Mouse (Mus musculus) hindbrain, postnatal 0 days (tissue): ENCODE results near the gene Hist2h2be. TPM values are rescaled to one million over a fixed set of nuclear protein-coding genes. Genes with fewer than 3 reads are reported as not detected.
A peak's percentile ranks its signal among the peaks of the same experiment; 100 is the strongest.
"Not testable (repeated sequence)": the region's sequence is repeated elsewhere in the genome, so short reads cannot be mapped to it uniquely, and the experiment has no call there.

Source experiments
- ATAC-seq: fragments of 200-750 bp; cut with Nextera tagmentation; 2 replicates; pipeline ENCODE4 v1.8.0; 2017; ENCODE audit warnings: mild to moderate bottlenecking, moderate TSS enrichment, moderate library complexity
- DNase-seq: peaks from one replicate; pipeline ENCODE4 v3.0.0-alpha.2; 2015; ENCODE audit warnings: low spot score
- H3K27ac ChIP-seq: fragments of 300-500 bp; sonication (generic); 2 replicates; pipeline ENCODE4 v1.5.1; 2014; ENCODE audit warnings: mild to moderate bottlenecking
- H3K27me3 ChIP-seq: fragments of 300-500 bp; sonication (generic); 2 replicates; pipeline ENCODE4 v1.6.1; 2014; ENCODE audit warnings: low read length, mixed read lengths; ENCODE audit not compliant: insufficient read depth
- H3K36me3 ChIP-seq: fragments of 300-500 bp; sonication (generic); 2 replicates; pipeline ENCODE4 v1.6.1; 2014; ENCODE audit warnings: low read length, mixed read lengths; ENCODE audit not compliant: insufficient read depth
- H3K4me1 ChIP-seq: fragments of 300-500 bp; sonication (generic); 2 replicates; pipeline ENCODE4 v1.6.1; 2014; ENCODE audit warnings: antibody characterized with exemption, low read length, mixed read lengths; ENCODE audit not compliant: insufficient read depth
- H3K4me2 ChIP-seq: fragments of 300-500 bp; sonication (generic); 2 replicates; pipeline ENCODE4 v1.6.1; 2014; ENCODE audit warnings: low read depth, mild to moderate bottlenecking, low read length, moderate library complexity, mixed read lengths
- H3K4me3 ChIP-seq: fragments of 300-500 bp; sonication (generic); 2 replicates; pipeline ENCODE4 v1.5.1; 2014; ENCODE audit warnings: low read length
- H3K9ac ChIP-seq: fragments of 300-500 bp; sonication (generic); replicated peaks from 2 replicates; pipeline ENCODE4 v1.6.1; 2014; ENCODE audit warnings: mild to moderate bottlenecking, low read length, moderate library complexity, mixed read lengths
- H3K9me3 ChIP-seq: fragments of 300-500 bp; sonication (generic); 2 replicates; pipeline ENCODE4 v1.6.1; 2016; ENCODE audit warnings: low read length, mixed read lengths
- CTCF ChIP-seq: IDR thresholded peaks from 2 replicates; pipeline ENCODE4 v1.5.1; 2016; ENCODE audit warnings: antibody characterized with exemption, control low read depth, low read depth
- WGBS: fragments of 180-500 bp; shearing (Covaris S2); extraction: QIAGEN DNeasy Blood & Tissue Kit; methylation state at CpG from one replicate; pipeline ENCODE4 v1.1.7; 2014; 5-methylcytosine and 5-hydroxymethylcytosine counted together
- polyA plus RNA-seq: library from polyadenylated mRNA; unstranded; fragments of >200 nt; fragmentation: Nextera tagmentation; extraction: Ambion mirVana; gene quantifications from 2 replicates; pipeline ENCODE4 v1.2.1, GENCODE M21; 2015
- total RNA-seq: library from RNA; depleted of rRNA; stranded (reverse); fragments of >200 nt; gene quantifications from 2 replicates; pipeline ENCODE4 v1.2.3, GENCODE M21; 2014; rRNA removed

The Hist2h2be gene
- total RNA-seq = 10.1 and 15.4 TPM in 2 replicates
- 4.0 and 4.1 TPM in 2 replicates for polyA plus RNA-seq

DNA sequence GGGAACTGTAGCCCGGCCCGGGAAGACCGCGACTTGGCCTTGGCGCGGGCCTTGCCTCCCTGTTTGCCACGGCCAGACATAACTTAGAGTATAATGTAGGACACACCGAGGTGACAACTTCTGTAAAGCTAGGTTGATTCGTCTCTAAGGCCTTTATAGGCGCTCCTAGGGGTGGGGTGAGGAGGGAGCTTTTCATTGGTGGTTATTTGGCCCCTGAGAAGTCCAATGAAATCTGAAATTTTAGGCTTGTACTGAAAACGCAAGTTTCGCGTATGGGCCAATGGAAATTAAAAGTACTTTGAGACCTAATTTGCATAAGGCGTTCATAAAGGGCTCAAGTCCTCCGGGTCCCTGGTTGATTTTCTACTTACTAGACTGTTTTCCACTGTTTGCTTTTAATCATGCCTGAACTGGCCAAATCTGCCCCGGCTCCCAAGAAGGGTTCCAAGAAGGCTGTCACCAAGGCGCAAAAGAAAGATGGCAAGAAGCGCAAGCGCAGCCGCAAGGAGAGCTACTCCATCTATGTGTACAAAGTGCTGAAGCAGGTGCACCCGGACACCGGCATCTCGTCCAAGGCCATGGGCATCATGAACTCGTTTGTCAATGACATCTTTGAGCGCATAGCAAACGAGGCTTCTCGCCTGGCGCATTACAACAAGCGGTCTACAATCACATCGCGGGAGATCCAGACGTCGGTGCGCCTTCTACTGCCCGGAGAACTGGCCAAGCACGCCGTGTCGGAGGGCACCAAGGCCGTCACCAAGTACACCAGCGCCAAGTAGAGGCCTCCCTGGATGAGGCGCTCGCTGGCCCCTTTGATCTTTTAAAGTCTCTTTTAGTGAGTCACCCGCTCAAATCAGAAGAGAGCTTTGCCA is at the start of gene Hist2h2be, which contains the start of gene Hist2h2ac:
TSS of gene Hist2h2be (plus strand) at position 355 of the 875 bp plus-strand sequence.
TSS of gene Hist2h2ac (minus strand) at position 116 of the 875 bp plus-strand sequence.
- peak within 1 kb of the TSS; percentile 69 for H3K9ac ChIP-seq
- H3K4me2 ChIP-seq = peak within 1 kb of the TSS; percentile 79
- TF ChIP-seq CTCF = no peak
- peaks cover 16% of the 10 kb centered on the region for H3K4me1 ChIP-seq
- ATAC-seq (peak; percentile 90), DNase-seq (peak; percentile 91)
- H3K27ac ChIP-seq = peak within 1 kb of the TSS; percentile 98
- H3K9me3 ChIP-seq = no peaks in the 10 kb centered on the region
- no peaks in the 10 kb centered on the region for H3K36me3 ChIP-seq
- under 1% methylated on average over 43 of the region's 43 CpGs for WGBS
- peak within 1 kb of the TSS; percentile 60 for H3K4me3 ChIP-seq
- H3K27me3 ChIP-seq = no peaks in the 10 kb centered on the region

DNA sequence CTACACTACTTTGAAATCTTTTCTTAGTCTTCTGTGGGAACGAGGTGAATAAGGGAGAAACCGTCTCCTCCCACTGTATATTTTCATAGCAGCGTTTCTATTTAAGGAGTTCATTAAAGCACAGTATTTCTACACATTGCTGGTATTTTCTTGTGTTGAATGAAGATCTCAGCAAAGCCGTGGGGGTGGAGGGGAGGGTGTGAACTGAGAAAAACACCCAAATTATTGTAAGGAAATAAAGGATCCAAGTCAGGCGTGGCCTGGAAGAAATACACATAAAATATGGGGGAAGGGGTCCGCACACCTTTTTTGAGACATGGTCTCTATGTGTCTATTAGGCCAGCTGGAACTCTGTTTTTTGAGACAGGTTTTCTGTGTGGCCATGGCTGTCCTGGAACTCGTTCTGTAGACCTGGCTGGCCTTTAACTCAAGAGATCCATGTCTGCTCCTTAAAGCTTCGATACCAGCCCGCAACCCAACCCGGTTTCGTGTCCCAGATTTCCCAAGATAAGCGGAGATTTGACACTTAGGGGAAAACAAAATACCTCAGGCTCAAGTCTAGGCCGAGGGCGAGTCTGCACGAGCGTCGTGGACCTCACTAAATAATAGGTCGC is 49.2 kb upstream of the Hist2h2be start:
- H3K4me3 ChIP-seq = peak overlapping the region; percentile 95
- WGBS = 21% methylated on average over 18 of the region's 18 CpGs
- peak overlapping the region; percentile 99 for H3K27ac ChIP-seq
- peaks cover 11% of the 10 kb centered on the region for H3K4me1 ChIP-seq
- no peaks in the 10 kb centered on the region for H3K27me3 ChIP-seq
- TF ChIP-seq CTCF = no peak
- peak overlapping the region; percentile 89 for H3K9ac ChIP-seq
- H3K36me3 ChIP-seq = peaks cover 22% of the 10 kb centered on the region
- ATAC-seq = peak; percentile 10; the same call in 1 of the 2 replicates
- H3K4me2 ChIP-seq = peak overlapping the region; percentile 98
- H3K9me3 ChIP-seq = no peaks in the 10 kb centered on the region
- DNase-seq = no peak

DNA sequence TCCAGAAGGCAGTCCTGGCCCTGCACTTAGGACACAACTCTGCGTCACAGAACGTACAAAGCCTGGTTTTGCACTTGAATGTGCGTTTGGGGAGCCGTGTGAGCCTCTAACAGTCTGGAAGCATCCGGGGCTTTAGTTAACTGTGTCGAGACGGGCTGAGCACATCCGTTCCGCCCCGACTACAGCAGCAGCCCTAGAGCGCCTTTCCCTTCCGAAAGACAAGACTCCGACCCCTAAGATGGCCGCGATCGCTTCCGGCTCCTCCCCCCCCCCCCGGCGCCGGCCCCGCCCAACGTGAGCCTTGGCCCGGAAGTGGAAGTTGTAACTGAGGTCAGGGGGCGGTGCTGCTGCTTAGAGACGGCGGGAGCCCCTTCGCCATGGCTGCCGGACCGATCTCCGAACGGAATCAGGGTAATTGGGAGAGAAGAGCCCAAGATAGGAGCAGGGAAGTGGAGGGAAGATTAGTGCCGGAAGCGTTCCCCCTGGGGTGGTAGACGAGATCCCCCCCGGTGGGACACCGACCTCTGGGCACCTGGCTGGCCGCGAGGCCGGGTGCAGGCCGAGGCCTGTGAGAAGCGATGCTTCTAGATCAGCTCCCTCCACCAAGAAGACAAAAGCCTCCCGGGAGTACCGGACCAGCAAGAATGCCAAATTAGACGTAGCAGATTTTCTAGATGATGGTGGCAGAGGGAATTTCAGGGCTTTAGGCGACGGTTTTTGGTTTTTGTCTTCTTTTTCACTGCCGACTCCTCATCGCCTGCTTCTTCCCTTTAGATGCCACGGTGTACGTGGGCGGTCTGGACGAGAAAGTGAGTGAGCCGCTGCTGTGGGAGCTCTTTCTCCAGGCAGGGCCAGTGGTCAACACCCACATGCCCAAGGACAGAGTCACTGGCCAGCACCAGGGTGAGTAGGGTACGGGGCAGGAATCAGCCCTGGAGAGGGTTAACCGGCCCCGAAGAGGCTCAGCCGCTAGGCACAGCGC is 48.4 kb upstream of the Hist2h2be start, which contains the start of gene Sf3b4:
TSS of gene Sf3b4 (plus strand) at position 136 of the 982 bp plus-strand sequence.
- under 1% methylated on average over 54 of the region's 58 CpGs for WGBS
- TF ChIP-seq CTCF = no peak
- H3K36me3 ChIP-seq = peaks cover 26% of the 10 kb centered on the region

DNA sequence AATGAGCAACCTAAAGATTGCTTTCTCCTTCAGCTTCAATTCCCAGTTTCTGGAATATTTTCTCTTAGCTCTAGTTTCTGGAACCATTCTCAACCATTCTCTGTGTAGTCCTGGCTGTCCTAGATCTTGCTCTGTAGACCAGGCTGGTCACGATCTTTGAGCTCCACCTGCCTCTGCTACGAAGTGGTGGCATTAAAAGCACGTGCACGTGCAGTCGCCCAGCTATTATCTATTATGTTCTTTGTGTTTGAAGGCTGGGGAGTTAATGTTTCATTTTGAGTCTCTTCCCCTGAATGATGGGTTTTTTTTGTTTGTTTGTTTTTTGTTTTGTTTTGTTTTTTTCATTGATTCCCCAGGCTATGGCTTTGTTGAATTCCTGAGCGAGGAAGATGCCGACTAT is 47.7 kb upstream of the Hist2h2be start:
- Histone ChIP-seq H3K36me3 (peaks cover 30% of the 10 kb centered on the region), H3K4me1 (peaks cover 11% of the 10 kb centered on the region), H3K27ac (peak overlapping the region; percentile 99; the same call in 1 of the 2 replicates), H3K27me3 (no peaks in the 10 kb centered on the region), H3K4me3 (peak overlapping the region; percentile 95), H3K9ac (peak overlapping the region; percentile 89), H3K4me2 (peak overlapping the region; percentile 98), H3K9me3 (no peaks in the 10 kb centered on the region)
- 37% methylated on average over 7 of the region's 7 CpGs for WGBS
- DNase-seq = no peak
- no peak for TF ChIP-seq CTCF
- no peak for ATAC-seq

More for the DNA sequence above, 48.4 kb upstream of the Hist2h2be start, which contains the start of gene Sf3b4:
- DNase-seq = peak; percentile 95
- H3K4me3 ChIP-seq = peak within 1 kb of the TSS; percentile 95
- H3K9me3 ChIP-seq = no peaks in the 10 kb centered on the region
- H3K27ac ChIP-seq = peak within 1 kb of the TSS; percentile 99
- peak within 1 kb of the TSS; percentile 89 for H3K9ac ChIP-seq
- no peaks in the 10 kb centered on the region for H3K27me3 ChIP-seq
- peak within 1 kb of the TSS; percentile 98 for H3K4me2 ChIP-seq
- H3K4me1 ChIP-seq = peaks cover 11% of the 10 kb centered on the region
- ATAC-seq = peak; percentile 97

DNA sequence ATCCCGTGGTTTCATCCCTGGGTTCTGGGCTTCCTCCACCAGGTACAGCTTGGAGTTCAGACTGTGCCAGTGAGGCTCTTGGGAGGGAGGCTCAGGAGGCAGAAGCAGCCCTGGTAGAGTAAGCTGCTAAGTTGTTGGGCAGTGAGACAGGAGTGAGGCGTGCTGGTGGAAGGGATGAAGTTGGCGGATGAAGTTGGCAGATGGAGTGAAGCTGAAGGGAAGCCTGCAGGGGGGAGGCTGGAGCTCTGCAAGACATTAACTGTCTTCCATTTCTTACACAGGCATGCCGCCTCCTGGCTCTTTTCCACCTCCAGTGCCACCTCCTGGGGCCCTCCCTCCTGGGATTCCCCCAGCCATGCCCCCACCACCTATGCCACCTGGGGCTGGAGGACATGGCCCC is 46.9 kb upstream of the Hist2h2be start:
- not testable (repeated sequence) for H3K27ac ChIP-seq, H3K9me3 ChIP-seq, H3K4me3 ChIP-seq, ATAC-seq, DNase-seq, H3K27me3 ChIP-seq, H3K4me2 ChIP-seq, H3K9ac ChIP-seq
- 65% methylated on average over 4 of the region's 4 CpGs for WGBS
- H3K36me3 ChIP-seq = peaks cover 32% of the 10 kb centered on the region
- H3K4me1 ChIP-seq = peaks cover 11% of the 10 kb centered on the region

DNA sequence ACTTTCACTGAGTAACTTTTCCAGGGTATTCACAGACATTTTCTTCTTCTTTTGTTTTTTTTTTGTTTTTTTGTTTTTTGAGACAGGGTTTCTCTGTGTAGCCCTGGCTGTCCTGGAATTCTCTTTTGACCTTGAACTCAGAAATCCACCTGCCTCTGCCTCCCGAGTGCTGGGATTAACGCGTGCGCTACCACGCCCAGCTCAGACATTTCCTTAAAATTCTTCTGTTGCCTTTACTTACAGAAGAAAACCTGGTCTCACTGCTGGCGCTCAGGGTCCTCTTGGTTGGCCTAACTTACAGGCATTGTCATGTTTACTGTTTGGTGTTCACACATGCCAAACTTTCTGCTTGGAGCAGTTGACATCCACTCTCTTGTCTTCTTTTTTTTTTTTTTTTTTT is 45.7 kb upstream of the Hist2h2be start:
- Histone ChIP-seq H3K4me3 (no peak overlapping the region), H3K4me1 (peaks cover 11% of the 10 kb centered on the region), H3K4me2 (no peak overlapping the region), H3K27me3 (no peaks in the 10 kb centered on the region), H3K9ac (no peak overlapping the region), H3K9me3 (no peaks in the 10 kb centered on the region), H3K27ac (no peak overlapping the region), H3K36me3 (peaks cover 29% of the 10 kb centered on the region)
- ATAC-seq = no peak
- WGBS = 94% methylated on average over 6 of the region's 6 CpGs
- DNase-seq = no peak
- TF ChIP-seq CTCF = no peak
